Mouse (Mus musculus) heart, adult 2 months (tissue): ENCODE measurements around the gene Cdk13.

ENCODE experiments used
- CTCF ChIP-seq: fragments of 200-600 bp; IDR thresholded peaks from 2 replicates; pipeline ENCODE4 v1.8.1; 2022; ENCODE audit warnings: antibody characterized with exemption, mild to moderate bottlenecking, moderate library complexity
- POLR2A ChIP-seq: fragments of 200-500 bp; IDR thresholded peaks from 2 replicates; pipeline ENCODE4 v1.6.1; 2011; ENCODE audit warnings: mild to moderate bottlenecking, low read depth, low read length, control low read depth; ENCODE audit not compliant: insufficient read depth

DNA sequence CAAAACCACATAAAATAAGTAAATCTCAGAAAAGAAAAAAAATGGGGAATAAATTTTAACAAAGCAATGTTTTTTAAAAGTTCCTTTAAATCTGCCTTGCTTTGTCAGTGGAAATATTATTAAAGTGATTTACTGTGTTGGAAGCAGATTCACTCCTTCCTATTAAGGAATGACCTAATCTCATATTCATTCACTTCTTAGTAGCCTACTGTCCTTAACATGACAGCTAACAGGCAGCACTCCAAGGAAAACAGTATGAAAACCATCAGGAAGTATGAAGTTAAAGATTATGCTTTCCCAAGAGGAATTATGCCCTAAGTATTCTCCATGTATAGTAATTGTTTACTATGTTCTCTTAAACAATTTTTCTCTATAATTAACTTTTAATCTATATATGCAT, 114.2 kb downstream of the Cdk13 start:
- no peak for TF ChIP-seq CTCF
- no peak for TF ChIP-seq POLR2A
